ENCODE assay signal across 27 mouse cellular contexts in the genomic region with DNA sequence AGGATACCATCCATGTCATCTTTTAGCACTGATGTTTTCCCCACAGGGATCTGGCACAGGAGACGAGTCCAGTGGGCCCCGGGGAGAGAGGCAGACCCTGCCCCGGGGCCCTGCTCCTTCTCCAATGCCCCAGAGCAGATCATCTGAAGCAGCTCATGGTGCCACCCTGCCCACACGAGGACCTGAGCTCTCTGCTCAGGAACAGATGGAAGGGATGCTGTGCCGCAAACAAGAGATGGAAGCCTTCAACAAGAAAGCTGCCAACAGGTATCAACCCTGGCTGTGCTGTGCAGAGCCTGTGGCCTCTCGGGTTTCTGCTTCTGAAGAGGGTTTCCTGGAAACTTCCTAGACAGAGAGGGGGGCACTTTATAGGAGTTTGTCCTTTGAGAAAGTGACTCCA. TPM values are rescaled to one million over a fixed set of nuclear protein-coding genes. Genes with fewer than 3 reads are reported as not detected.
DNase-seq lines count a peak whose midpoint lies in the region; ATAC-seq and TF ChIP-seq lines count a peak whose summit lies in the region.
"Had no signal": no experiment of that assay in that cellular context is flagged by ENCODE, and none has a peak within 500 bp of the region (broad histone marks: within the 10 kb centered on the region; RNA-seq: fewer than 3 reads in every experiment).

No protein-coding gene starts in this region.

- no peak overlapping the region for H3K9ac ChIP-seq in intestine, postnatal 0 days (ENCODE audit: low read depth, low read length)
- H3K9ac ChIP-seq: embryonic facial prominence, embryonic 12.5 days; embryonic facial prominence, embryonic 15.5 days; forebrain, embryonic 12.5 days; forebrain, embryonic 15.5 days; heart, embryonic 13.5 days; hindbrain, embryonic 14.5 days had no signal

- ATAC-seq in cerebellum, adult (ENCODE audit: insufficient number of reproducible peaks, low FRiP score, low TSS enrichment): no peak
- ATAC-seq in intestine, postnatal 0 days: no peak
- ATAC-seq: forebrain, embryonic 15.5 days; hindbrain, postnatal 0 days; inflammation-experienced regulatory T-cells, adult 6 months; intestine, embryonic 16.5 days; Patski had no signal

- DNase-seq in cerebellum, adult 18-20 months: peak; percentile 49 to 64
- peak; percentile 67 for DNase-seq in cerebellum, adult 9-11 months
- no peak for DNase-seq in cerebellum, adult 8-10 months
- peak; percentile 16 for DNase-seq in limb, embryonic 10.5 days (ENCODE audit: low spot score)
- DNase-seq in heart, embryonic 10.5 days (ENCODE audit: low spot score): no peak
- DNase-seq: adrenal gland, postnatal 10 days; adrenal gland, postnatal 36 days; B cell, adult 2 months; gastrocnemius, postnatal 25 days; heart, adult 18-20 months; heart, postnatal 14 days; heart, postnatal 4 days; kidney, adult 2 months had no signal

- no peak for TF ChIP-seq CTCF in intestine, postnatal 0 days (IDR thresholded peaks at IDR 0.05; ENCODE audit: low read depth)

- 87% methylated on average over 6 of the region's 6 CpGs for WGBS in limb, embryonic 10.5 days
- 83% methylated on average over 6 of the region's 6 CpGs for WGBS in heart, embryonic 10.5 days
- WGBS in intestine, postnatal 0 days: 89% methylated on average over 6 of the region's 6 CpGs

- no peak overlapping the region for H3K4me3 ChIP-seq in limb, embryonic 10.5 days
- no peak overlapping the region for H3K4me3 ChIP-seq in heart, embryonic 10.5 days
- H3K4me3 ChIP-seq in intestine, postnatal 0 days (ENCODE audit: low read depth, low read length): no peak overlapping the region
- H3K4me3 ChIP-seq: embryonic facial prominence, embryonic 12.5 days; embryonic facial prominence, embryonic 15.5 days; forebrain, embryonic 12.5 days; forebrain, embryonic 15.5 days; heart, embryonic 13.5 days had no signal

- no peaks in the 10 kb centered on the region for H3K9me3 ChIP-seq in limb, embryonic 10.5 days (replicated peaks)
- no peaks in the 10 kb centered on the region for H3K9me3 ChIP-seq in heart, embryonic 10.5 days
- H3K9me3 ChIP-seq in intestine, postnatal 0 days (ENCODE audit: control insufficient read depth): no peaks in the 10 kb centered on the region
- H3K9me3 ChIP-seq: embryonic facial prominence, embryonic 12.5 days; embryonic facial prominence, embryonic 15.5 days; forebrain, embryonic 12.5 days; forebrain, embryonic 15.5 days; G1E; heart, embryonic 13.5 days had no signal

- no peak overlapping the region for H3K27ac ChIP-seq in limb, embryonic 10.5 days
- H3K27ac ChIP-seq in heart, embryonic 10.5 days: no peak overlapping the region
- no peak overlapping the region for H3K27ac ChIP-seq in intestine, postnatal 0 days (ENCODE audit: low read depth, low read length)
- H3K27ac ChIP-seq: embryonic facial prominence, embryonic 12.5 days; embryonic facial prominence, embryonic 15.5 days; forebrain, embryonic 12.5 days; forebrain, embryonic 15.5 days; heart, embryonic 13.5 days; hindbrain, embryonic 14.5 days; hindbrain, postnatal 0 days had no signal

- peaks cover 54% of the 10 kb centered on the region for H3K36me3 ChIP-seq in limb, embryonic 10.5 days
- H3K36me3 ChIP-seq in heart, embryonic 10.5 days: peaks cover 2% of the 10 kb centered on the region; the same call in 1 of the 2 replicates
- no peaks in the 10 kb centered on the region; the same call in 1 of the 2 replicates for H3K36me3 ChIP-seq in intestine, postnatal 0 days (ENCODE audit: control insufficient read depth, insufficient read depth)
- H3K36me3 ChIP-seq: heart, embryonic 13.5 days had no signal

- no peaks in the 10 kb centered on the region for H3K27me3 ChIP-seq in limb, embryonic 10.5 days (ENCODE audit: low read depth, poor library complexity, severe bottlenecking)
- H3K27me3 ChIP-seq in heart, embryonic 10.5 days (ENCODE audit: insufficient read depth, poor library complexity, severe bottlenecking): no peaks in the 10 kb centered on the region; the same call in 1 of the 2 replicates
- H3K27me3 ChIP-seq in intestine, postnatal 0 days (replicated peaks; ENCODE audit: control insufficient read depth, insufficient read depth, low read length): no peaks in the 10 kb centered on the region
- H3K27me3 ChIP-seq: CH12.LX; embryonic facial prominence, embryonic 12.5 days; embryonic facial prominence, embryonic 15.5 days; forebrain, embryonic 12.5 days; forebrain, embryonic 15.5 days; heart, embryonic 13.5 days; Patski had no signal

- no peak overlapping the region for H3K4me2 ChIP-seq in intestine, postnatal 0 days (replicated peaks; ENCODE audit: low read depth)
- H3K4me2 ChIP-seq: embryonic facial prominence, embryonic 12.5 days; embryonic facial prominence, embryonic 15.5 days; forebrain, embryonic 12.5 days; forebrain, embryonic 15.5 days; heart, embryonic 13.5 days; hindbrain, embryonic 14.5 days had no signal

- no peaks in the 10 kb centered on the region for H3K4me1 ChIP-seq in limb, embryonic 10.5 days
- 0 out of 2 replicates have a peak, but pooled peaks cover 3% of the 10 kb centered on the region for H3K4me1 ChIP-seq in heart, embryonic 10.5 days
- no peaks in the 10 kb centered on the region for H3K4me1 ChIP-seq in intestine, postnatal 0 days (replicated peaks; ENCODE audit: control insufficient read depth, insufficient read depth, low read length)
- H3K4me1 ChIP-seq: embryonic facial prominence, embryonic 15.5 days; forebrain, embryonic 12.5 days; forebrain, embryonic 15.5 days had no signal

RNA-seq across cellular contexts. Expression of a gene that starts 6.3 kb away (rescaled TPM):
- 87.3 and 113 TPM in 2 replicates for polyA plus RNA-seq in limb, embryonic 10.5 days (2016; fragmentation: Nextera tagmentation; extraction: Ambion mirVana)
- polyA plus RNA-seq in heart, embryonic 10.5 days (2016; fragmentation: Nextera tagmentation; extraction: Ambion mirVana): 44.8 and 59.1 TPM in 2 replicates
- 17.0 and 18.3 TPM in 2 replicates for polyA plus RNA-seq in intestine, postnatal 0 days (2015; fragmentation: Nextera tagmentation; extraction: Ambion mirVana)

RNA-seq across cellular contexts. Expression of a gene that starts 39.0 kb away (rescaled TPM):
- polyA plus RNA-seq in limb, embryonic 10.5 days (2016; fragmentation: Nextera tagmentation; extraction: Ambion mirVana): 3.4 and 4.2 TPM in 2 replicates
- polyA plus RNA-seq in heart, embryonic 10.5 days (2016; fragmentation: Nextera tagmentation; extraction: Ambion mirVana): 0.57 and 1.6 TPM in 2 replicates
- polyA plus RNA-seq in intestine, postnatal 0 days (2015; fragmentation: Nextera tagmentation; extraction: Ambion mirVana): 0.27 and 0.31 TPM in 2 replicates

RNA-seq across cellular contexts. Expression of a gene that starts 43.7 kb away (rescaled TPM):
- 91.5 and 108 TPM in 2 replicates for polyA plus RNA-seq in limb, embryonic 10.5 days (2016; fragmentation: Nextera tagmentation; extraction: Ambion mirVana)
- 59.6 and 68.1 TPM in 2 replicates for polyA plus RNA-seq in heart, embryonic 10.5 days (2016; fragmentation: Nextera tagmentation; extraction: Ambion mirVana)
- 20.3 and 21.6 TPM in 2 replicates for polyA plus RNA-seq in intestine, postnatal 0 days (2015; fragmentation: Nextera tagmentation; extraction: Ambion mirVana)

RNA-seq across cellular contexts. Expression of a gene that starts 51.5 kb away (rescaled TPM):
- polyA plus RNA-seq in limb, embryonic 10.5 days (2016; fragmentation: Nextera tagmentation; extraction: Ambion mirVana): 1.5 and 4.5 TPM in 2 replicates
- 2.1 and 2.2 TPM in 2 replicates for polyA plus RNA-seq in heart, embryonic 10.5 days (2016; fragmentation: Nextera tagmentation; extraction: Ambion mirVana)
- 1.0 and 1.1 TPM in 2 replicates for polyA plus RNA-seq in intestine, postnatal 0 days (2015; fragmentation: Nextera tagmentation; extraction: Ambion mirVana)
- polyA plus RNA-seq: G1E; inflammation-experienced regulatory T-cells, adult 6 months had no signal

Comparison
In these comparisons a context has a peak if more than half of its experiments do, and no peak if none do; other contexts are left out.
1. DNase-seq: peak in cerebellum, adult 18-20 months (2 of 2), cerebellum, adult 9-11 months (single experiment) and limb, embryonic 10.5 days (single experiment); none in cerebellum, adult 8-10 months (single experiment) and heart, embryonic 10.5 days (single experiment).